Mouse (Mus musculus): Measurements from ENCODE around the gene Ndst4.

The Ndst4 gene

GRCm38 (mm10) chr3:125734945-125735344 is 331.1 kb downstream of the Ndst4 start:
- no peak for DNase-seq (ENCODE audit: low spot score)

- DNase-seq (ENCODE audit: low spot score) = no peak
Measured at GRCm38 (mm10) chr3:125744468-125745141, 340.7 kb downstream of the Ndst4 start.

GRCm38 (mm10) chr3:125745142-125745496 is 341.2 kb downstream of the Ndst4 start:
- no peak for DNase-seq (ENCODE audit: low spot score)

- DNase-seq (ENCODE audit: low spot score) = no peak
Measured at GRCm38 (mm10) chr3:125746367-125746766, 342.5 kb downstream of the Ndst4 start.

- DNase-seq (ENCODE audit: low spot score) = no peak
Measured at GRCm38 (mm10) chr3:125756911-125757310, 353.0 kb downstream of the Ndst4 start.

GRCm38 (mm10) chr3:125760711-125761110 is 356.8 kb downstream of the Ndst4 start:
- DNase-seq (ENCODE audit: low spot score) = no peak
